Mouse (Mus musculus): ENCODE measurements around the gene Hmbs.
"Not testable (repeated sequence)": the region's sequence is repeated elsewhere in the genome, so short reads cannot be mapped to it uniquely, and the experiment has no call there.

Gene Hmbs

GRCm38 (mm10) chr9:44343781-44344421 is at the start of gene Hmbs:
TSS of gene Hmbs (minus strand) at chr9:44344228.
- DNase-seq (ENCODE audit: low read depth, low spot score) = peak; percentile 93

DNA sequence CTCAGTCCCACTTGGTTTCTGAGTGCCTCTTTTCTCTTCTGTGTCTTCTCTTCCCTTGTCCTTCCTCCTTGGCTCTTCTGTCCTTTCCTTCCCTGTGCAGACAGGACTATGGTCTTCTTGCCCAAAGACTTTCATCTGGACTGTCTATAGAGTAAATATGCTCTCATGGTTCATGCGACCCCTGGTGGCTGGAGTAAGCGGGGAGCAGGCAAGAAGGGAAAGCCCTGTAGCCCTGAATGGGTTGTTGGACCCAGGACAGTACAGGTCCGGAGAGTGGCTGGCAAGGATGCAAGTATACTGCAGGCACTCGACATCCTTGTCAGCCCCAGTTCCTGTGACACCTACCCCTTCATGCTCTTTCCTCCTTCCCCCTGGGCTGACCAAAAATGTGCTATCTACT is 47.4 kb upstream of the Hmbs start:
- no peak for DNase-seq (ENCODE audit: low read depth, low spot score)

GRCm38 (mm10) chr9:44389273-44389672 is 45.2 kb upstream of the Hmbs start:
- DNase-seq (ENCODE audit: low read depth, low spot score) = no peak

DNA sequence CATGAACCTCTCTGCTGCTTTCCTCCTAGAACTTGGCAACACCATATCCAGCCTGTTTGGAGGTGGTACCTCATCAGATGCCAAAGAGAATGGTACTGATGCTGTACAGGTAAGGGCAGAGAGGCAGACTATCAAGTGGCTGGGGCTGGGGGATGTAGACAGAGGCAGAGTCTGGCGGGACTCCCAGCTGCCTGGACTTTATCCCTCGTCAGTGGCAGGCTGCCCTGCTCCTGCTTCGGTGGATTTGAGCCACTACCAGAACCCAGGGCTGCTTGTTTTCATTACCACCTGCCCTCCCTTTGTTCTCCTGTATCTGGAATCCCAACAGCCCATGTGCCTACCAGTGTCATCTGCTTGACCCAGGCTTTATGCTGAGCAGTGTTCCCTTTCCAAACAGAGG is 43.2 kb upstream of the Hmbs start:
- no peak for DNase-seq (ENCODE audit: low read depth, low spot score)

GRCm38 (mm10) chr9:44384596-44384995 is 40.6 kb upstream of the Hmbs start:
- DNase-seq (ENCODE audit: low read depth, low spot score) = no peak

GRCm38 (mm10) chr9:44379862-44380261 is 35.8 kb upstream of the Hmbs start:
- DNase-seq (ENCODE audit: low read depth, low spot score) = no peak

- peak; percentile 92 for DNase-seq (ENCODE audit: low read depth, low spot score)
Measured at GRCm38 (mm10) chr9:44379054-44379834, 35.2 kb upstream of the Hmbs start, which contains the start of gene Hyou1. TSS of gene Hyou1 (plus strand) at chr9:44379490.

- DNase-seq (ENCODE audit: low read depth, low spot score) = no peak
Measured at GRCm38 (mm10) chr9:44378153-44378730, 34.2 kb upstream of the Hmbs start.

DNA sequence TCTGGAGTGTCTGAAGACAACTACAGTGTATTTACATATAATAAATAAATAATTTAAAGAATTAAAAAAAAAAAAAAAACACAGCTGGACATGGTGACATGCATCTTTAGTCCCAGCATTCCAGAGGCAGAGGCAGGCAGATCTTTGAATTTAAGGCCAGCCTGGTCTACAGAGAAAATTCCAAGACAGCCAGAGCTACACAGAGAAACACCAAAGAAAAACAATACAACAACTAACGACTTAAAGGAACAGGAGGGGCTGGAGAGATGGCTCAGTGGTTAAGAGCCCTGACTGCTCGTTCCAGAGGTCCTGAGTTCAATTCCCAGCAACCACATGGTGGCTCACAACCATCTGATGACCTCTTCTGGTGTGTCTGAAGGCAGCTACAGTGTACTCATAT is 33.3 kb upstream of the Hmbs start:
- not testable (repeated sequence) for DNase-seq (ENCODE audit: low read depth, low spot score)

DNA sequence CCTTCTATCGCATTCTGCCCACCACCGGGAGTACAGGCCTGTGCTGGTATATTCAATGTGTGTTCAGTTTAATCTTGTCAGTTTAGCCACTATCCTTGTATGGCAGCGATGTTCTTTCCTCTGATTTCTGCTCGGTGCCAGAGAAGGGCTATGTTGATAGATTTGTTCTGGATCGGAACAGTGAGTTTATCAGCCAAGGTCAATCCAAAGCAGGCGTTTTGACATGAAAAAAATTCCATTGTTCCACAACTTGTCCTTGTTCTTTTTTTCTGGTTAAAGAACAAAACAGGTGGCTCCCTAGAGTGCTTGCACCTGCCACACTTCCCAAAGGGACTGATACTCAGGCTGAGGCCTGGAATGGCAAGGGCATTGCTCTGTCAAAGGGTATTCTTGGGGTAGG is 32.1 kb upstream of the Hmbs start:
- DNase-seq (ENCODE audit: low read depth, low spot score) = no peak

GRCm38 (mm10) chr9:44373386-44373785 is 29.4 kb upstream of the Hmbs start:
- no peak for DNase-seq (ENCODE audit: low read depth, low spot score)

- DNase-seq (ENCODE audit: low read depth, low spot score) = no peak
Measured at GRCm38 (mm10) chr9:44364480-44364879, 20.5 kb upstream of the Hmbs start.

- not testable (repeated sequence) for DNase-seq (ENCODE audit: low read depth, low spot score)
Measured at GRCm38 (mm10) chr9:44361931-44362330, 17.9 kb upstream of the Hmbs start.

- DNase-seq (ENCODE audit: low read depth, low spot score) = peak; percentile 91
Measured at GRCm38 (mm10) chr9:44361190-44361917, 17.3 kb upstream of the Hmbs start, which contains the start of gene Vps11. TSS of gene Vps11 (minus strand) at chr9:44361670.

GRCm38 (mm10) chr9:44357207-44357606 is 13.2 kb upstream of the Hmbs start:
- no peak for DNase-seq (ENCODE audit: low read depth, low spot score)

DNA sequence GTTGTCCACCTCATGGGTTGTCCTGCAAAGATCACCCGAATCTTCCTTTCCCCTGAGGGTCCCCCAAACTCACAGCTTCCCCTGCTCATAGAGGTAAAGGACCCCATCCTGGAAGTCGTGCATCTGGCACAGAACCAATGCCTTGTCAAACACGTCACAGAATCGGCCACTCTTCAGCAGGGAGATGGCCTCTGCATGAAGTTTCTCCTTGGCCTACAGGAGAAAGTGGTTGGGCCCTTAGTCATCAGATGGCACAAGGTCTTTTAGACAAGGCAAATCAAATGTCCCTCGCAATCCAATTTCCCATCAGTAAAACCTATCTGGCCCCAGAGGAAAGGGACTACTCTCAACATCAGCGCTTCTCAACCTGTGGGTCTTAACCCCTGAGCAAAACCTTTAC is 9.1 kb upstream of the Hmbs start:
- DNase-seq (ENCODE audit: low read depth, low spot score) = no peak

DNA sequence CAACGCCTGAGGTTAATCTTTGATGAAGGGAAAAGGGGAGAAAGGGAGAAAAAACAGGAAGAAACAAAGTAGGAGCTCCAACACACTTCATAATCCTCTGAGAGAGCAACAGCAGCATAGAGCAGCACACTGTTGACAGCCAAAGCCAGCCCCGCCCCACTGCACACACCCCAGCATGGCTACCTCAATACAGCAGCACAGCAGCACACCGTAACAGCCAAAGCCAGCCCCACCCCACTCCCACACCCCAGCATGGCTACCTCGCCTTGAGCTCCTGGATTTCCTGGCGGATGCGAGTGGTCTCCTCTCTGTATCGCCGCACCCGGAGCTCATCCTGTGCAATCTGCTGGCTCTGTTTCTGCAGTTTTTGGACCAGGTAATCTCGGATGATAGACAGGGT is 8.3 kb upstream of the Hmbs start:
- DNase-seq (ENCODE audit: low read depth, low spot score) = no peak

DNA sequence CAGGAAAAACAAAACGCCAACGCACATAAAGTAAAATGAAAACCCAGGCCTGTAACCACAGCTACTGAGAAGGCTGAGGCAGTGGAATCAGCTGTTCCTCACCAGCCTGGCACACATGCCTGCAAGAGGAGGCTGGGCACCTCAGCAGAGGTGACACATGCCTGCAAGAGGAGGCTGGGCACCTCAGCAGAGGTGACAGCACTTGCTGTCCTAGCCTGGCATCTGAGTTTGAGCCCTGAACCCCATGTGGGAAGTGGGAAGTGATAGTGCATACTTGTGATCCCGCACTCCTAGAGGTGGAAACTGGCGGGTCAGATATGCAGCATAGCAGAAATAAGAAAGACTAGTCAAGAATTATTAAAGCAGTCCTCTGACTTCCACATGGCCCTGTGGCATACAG is 7.4 kb upstream of the Hmbs start:
- DNase-seq (ENCODE audit: low read depth, low spot score) = no peak

DNA sequence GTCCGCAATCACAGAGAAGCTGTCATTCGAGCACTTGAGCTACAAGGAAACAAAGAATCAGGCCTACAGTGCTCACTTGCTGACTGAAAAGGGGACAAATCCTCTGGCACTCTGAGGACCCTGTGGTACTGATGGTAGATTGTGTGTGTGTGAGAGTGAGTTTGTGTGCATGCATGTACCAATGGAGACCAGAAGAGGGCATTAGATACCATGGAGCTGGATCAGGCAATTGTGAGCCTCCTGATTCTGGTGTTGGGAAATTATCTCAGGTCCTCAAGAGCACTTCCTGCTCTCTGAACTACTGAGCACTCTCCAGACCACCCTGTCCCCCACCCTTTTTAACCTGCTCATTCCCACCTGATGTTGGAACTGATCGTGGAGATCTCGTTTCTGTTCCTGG is 4.5 kb upstream of the Hmbs start:
- DNase-seq (ENCODE audit: low read depth, low spot score) = no peak

DNA sequence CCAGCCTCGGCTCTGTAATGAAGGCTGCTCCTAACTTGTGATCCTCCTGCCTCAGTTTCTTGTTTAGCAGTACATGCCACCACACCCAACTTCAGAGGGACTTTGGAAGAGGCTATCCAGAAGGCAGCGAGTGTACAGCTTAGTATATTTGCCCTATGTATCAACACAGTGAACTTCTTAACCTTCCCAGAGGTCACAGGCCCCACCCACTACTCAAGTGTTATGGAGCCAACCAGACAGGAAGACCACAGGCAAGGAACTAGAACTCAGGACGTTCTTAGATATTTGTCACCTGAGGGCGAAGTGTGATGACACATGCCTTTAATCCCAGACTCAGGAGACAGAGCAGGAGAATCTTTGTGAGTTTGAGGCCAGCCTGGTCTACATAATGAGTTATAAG is 3.6 kb upstream of the Hmbs start:
- no peak for DNase-seq (ENCODE audit: low read depth, low spot score)

DNA sequence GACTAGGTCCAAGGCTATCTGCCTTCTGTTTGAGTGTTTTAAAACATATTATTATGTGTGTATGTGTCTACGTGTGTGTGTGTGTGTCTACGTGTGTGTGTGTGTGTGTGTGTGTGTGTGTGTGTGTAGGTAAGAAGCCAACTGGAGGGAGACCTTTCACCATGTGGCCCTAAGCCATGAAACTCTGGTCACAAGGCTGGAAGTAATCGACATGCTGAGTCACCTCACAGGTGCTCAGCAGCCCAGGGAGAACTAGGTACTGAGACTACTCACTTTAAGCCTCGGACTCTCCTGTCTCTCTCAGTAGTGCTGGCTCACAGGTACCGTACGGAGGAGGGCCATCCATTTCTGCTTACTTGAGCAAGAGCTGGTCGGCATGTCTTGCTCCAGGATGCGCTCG is 3.1 kb upstream of the Hmbs start:
- no peak for DNase-seq (ENCODE audit: low read depth, low spot score)

All from brain, embryonic 18.5 days (tissue).